Mouse (Mus musculus): ENCODE results near the gene Slc25a43. TPM values are rescaled to one million over a fixed set of nuclear protein-coding genes. Genes with fewer than 3 reads are reported as not detected.

The Slc25a43 gene
- total RNA-seq, 1 experiment = 2.1 TPM

DNA sequence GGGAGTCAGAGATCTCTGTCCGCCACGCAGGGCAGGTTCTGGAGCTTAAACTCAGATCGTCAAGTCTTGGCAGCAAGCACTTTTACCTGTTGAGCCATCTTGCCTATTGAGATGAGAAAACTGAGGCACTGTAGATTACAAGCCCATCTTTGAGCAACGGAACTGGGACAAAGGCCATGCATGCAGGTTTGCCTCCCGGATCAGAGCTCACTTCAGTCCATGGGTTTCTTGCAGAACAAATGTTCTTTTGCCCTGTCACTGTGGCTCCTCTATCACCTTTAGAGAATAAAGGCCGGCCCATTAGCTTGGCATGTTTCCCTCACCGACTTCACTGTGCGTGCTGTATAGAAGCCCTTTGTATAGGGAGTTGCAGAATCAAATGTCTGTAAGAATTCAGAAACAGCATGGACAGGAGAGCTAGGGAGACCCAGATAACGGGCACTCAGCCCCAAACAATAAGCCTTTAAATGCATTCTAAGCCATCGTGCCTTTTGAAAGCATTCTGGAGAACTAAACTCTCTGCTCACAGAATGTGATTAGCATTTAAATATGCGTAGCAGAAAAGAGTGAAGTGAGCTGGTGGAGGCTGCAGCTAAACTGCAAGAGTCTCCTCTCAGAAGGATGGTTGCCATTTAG, 20.0 kb downstream of the Slc25a43 start:
- TF ChIP-seq MAFK (IDR thresholded peaks at IDR 0.05; ENCODE audit: insufficient read depth, low read depth, low read length) = no peak
- TF ChIP-seq HCFC1 (IDR thresholded peaks at IDR 0.05; ENCODE audit: borderline replicate concordance, insufficient read depth, low read length) = no peak
- no peak for TF ChIP-seq ZC3H11A (IDR thresholded peaks at IDR 0.05; ENCODE audit: borderline replicate concordance, low read depth, low read length)
- TF ChIP-seq ZNF384 (IDR thresholded peaks at IDR 0.05; ENCODE audit: low read depth, low read length) = no peak
- no peak for TF ChIP-seq CHD2 (IDR thresholded peaks at IDR 0.05; ENCODE audit: low read depth, low read length)
- in situ Hi-C loops (cut with MboI; ENCODE audit: low sequenced_read_pairs in 2 of 2, unreplicated experiment in 2 of 2) = no loop called here
- no peak for DNase-seq (ENCODE audit: low read depth, low spot score)
- H3K9me3 ChIP-seq (ENCODE audit: control insufficient read depth, insufficient read depth, low read depth, low read length) = no peaks in the 10 kb centered on the region
- H3K27ac ChIP-seq (ENCODE audit: insufficient read depth, low read depth, low read length, poor library complexity, severe bottlenecking) = peak overlapping the region; percentile 51; the same call in 1 of the 2 replicates
- no peak overlapping the region for H3K4me3 ChIP-seq (ENCODE audit: insufficient read depth in 1 of 2, low read depth in 1 of 2, low read length in 2 of 2, poor library complexity in 1 of 2, severe bottlenecking in 1 of 2)
- no peaks in the 10 kb centered on the region for H3K36me3 ChIP-seq (ENCODE audit: control insufficient read depth, insufficient read depth, low read length, poor library complexity, severe bottlenecking)
- H3K9ac ChIP-seq (ENCODE audit: insufficient read depth, low read depth, low read length, poor library complexity, severe bottlenecking) = no peak overlapping the region
- H3K4me1 ChIP-seq (ENCODE audit: control insufficient read depth in 2 of 2, insufficient read depth in 2 of 2, low read length in 2 of 2, poor library complexity in 1 of 2) = peaks cover 0 to 6% of the 10 kb centered on the region in 2 experiments; a peak in 1 of 4 replicates

DNA sequence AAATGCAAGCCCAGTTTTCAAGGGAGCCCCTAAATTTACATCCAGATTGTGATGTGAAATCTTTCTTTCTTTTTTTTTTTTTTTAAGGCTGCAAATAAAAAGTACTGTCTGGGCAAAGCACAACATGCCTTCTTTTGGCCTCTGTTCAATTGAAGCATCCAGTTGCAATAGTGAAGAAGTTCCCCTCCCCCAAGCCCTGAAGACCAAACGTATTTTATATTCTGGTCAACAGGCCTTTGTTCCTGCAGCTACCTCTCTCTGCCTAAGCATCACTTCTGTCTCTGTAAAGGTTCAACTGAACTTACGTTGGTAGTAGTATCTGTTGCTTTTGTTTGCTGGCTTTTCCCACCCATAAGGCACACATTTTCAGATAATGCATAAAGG, 20.5 kb downstream of the Slc25a43 start:
- H3K27ac ChIP-seq (ENCODE audit: insufficient read depth, low read depth, low read length, poor library complexity, severe bottlenecking) = peak overlapping the region; percentile 53; the same call in 1 of the 2 replicates
- DNase-seq (ENCODE audit: low read depth, low spot score) = no peak

DNA sequence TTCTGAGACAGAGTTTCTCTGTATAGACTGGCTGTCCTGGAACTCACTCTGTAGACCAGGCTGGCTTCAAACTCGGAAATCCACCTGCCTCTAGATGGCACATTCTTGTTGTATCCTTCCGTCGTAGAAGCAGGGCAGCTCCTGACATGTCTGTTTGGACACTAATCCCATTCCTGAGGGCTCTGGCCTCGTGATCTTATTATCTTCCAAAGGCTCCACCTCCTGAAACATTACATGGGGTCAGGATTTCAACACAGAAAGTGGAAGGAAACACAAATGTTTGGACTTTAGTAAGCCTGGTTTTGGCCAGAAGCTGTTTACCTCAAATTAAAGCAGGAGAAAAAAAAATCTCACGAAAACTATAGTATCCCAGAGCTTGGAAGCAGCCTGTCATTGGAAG, 23.9 kb downstream of the Slc25a43 start:
- DNase-seq (ENCODE audit: low read depth, low spot score) = no peak
- in situ Hi-C loops (cut with MboI; ENCODE audit: low sequenced_read_pairs in 2 of 2, unreplicated experiment in 2 of 2) = no loop called here
- no peak for TF ChIP-seq MAFK (IDR thresholded peaks at IDR 0.05; ENCODE audit: insufficient read depth, low read depth, low read length)
- no peak for TF ChIP-seq HCFC1 (IDR thresholded peaks at IDR 0.05; ENCODE audit: borderline replicate concordance, insufficient read depth, low read length)
- TF ChIP-seq ZC3H11A (IDR thresholded peaks at IDR 0.05; ENCODE audit: borderline replicate concordance, low read depth, low read length) = no peak
- TF ChIP-seq CHD2 (IDR thresholded peaks at IDR 0.05; ENCODE audit: low read depth, low read length) = no peak
- no peak for TF ChIP-seq ZNF384 (IDR thresholded peaks at IDR 0.05; ENCODE audit: low read depth, low read length)

More for the DNA sequence above, 20.5 kb downstream of the Slc25a43 start:
- Histone ChIP-seq H3K4me3 (ENCODE audit: insufficient read depth in 1 of 2, low read depth in 1 of 2, low read length in 2 of 2, poor library complexity in 1 of 2, severe bottlenecking in 1 of 2) (no peak overlapping the region), H3K36me3 (ENCODE audit: control insufficient read depth, insufficient read depth, low read length, poor library complexity, severe bottlenecking) (no peaks in the 10 kb centered on the region), H3K9ac (ENCODE audit: insufficient read depth, low read depth, low read length, poor library complexity, severe bottlenecking) (no peak overlapping the region), H3K4me1 (ENCODE audit: control insufficient read depth in 2 of 2, insufficient read depth in 2 of 2, low read length in 2 of 2, poor library complexity in 1 of 2) (peaks cover 0 to 6% of the 10 kb centered on the region in 2 experiments; a peak in 1 of 4 replicates), H3K9me3 (ENCODE audit: control insufficient read depth, insufficient read depth, low read depth, low read length) (no peaks in the 10 kb centered on the region)
- no peak for TF ChIP-seq MAFK (IDR thresholded peaks at IDR 0.05; ENCODE audit: insufficient read depth, low read depth, low read length)
- in situ Hi-C loops (cut with MboI; ENCODE audit: low sequenced_read_pairs in 2 of 2, unreplicated experiment in 2 of 2) = no loop called here

GRCm38 (mm10) chrX:36772591-36772990, 29.1 kb downstream of the Slc25a43 start:
- in situ Hi-C loops (cut with MboI; ENCODE audit: low sequenced_read_pairs in 2 of 2, unreplicated experiment in 2 of 2) = no loop called here
- TF ChIP-seq ZNF384 (IDR thresholded peaks at IDR 0.05; ENCODE audit: low read depth, low read length) = no peak
- no peak for TF ChIP-seq MAFK (IDR thresholded peaks at IDR 0.05; ENCODE audit: insufficient read depth, low read depth, low read length)
- no peak for TF ChIP-seq ZC3H11A (IDR thresholded peaks at IDR 0.05; ENCODE audit: borderline replicate concordance, low read depth, low read length)
- TF ChIP-seq HCFC1 (IDR thresholded peaks at IDR 0.05; ENCODE audit: borderline replicate concordance, insufficient read depth, low read length) = no peak
- no peak for TF ChIP-seq CHD2 (IDR thresholded peaks at IDR 0.05; ENCODE audit: low read depth, low read length)
- no peak overlapping the region for H3K27ac ChIP-seq (ENCODE audit: insufficient read depth, low read depth, low read length, poor library complexity, severe bottlenecking)

More for the DNA sequence above, 23.9 kb downstream of the Slc25a43 start:
- Histone ChIP-seq H3K4me1 (ENCODE audit: control insufficient read depth in 2 of 2, insufficient read depth in 2 of 2, low read length in 2 of 2, poor library complexity in 1 of 2) (peaks cover 0 to 4% of the 10 kb centered on the region in 2 experiments; a peak in 2 of 4 replicates), H3K4me3 (ENCODE audit: insufficient read depth in 1 of 2, low read depth in 1 of 2, low read length in 2 of 2, poor library complexity in 1 of 2, severe bottlenecking in 1 of 2) (no peak overlapping the region), H3K9me3 (ENCODE audit: control insufficient read depth, insufficient read depth, low read depth, low read length) (no peaks in the 10 kb centered on the region), H3K9ac (ENCODE audit: insufficient read depth, low read depth, low read length, poor library complexity, severe bottlenecking) (no peak overlapping the region), H3K27ac (ENCODE audit: insufficient read depth, low read depth, low read length, poor library complexity, severe bottlenecking) (no peak overlapping the region), H3K36me3 (ENCODE audit: control insufficient read depth, insufficient read depth, low read length, poor library complexity, severe bottlenecking) (no peaks in the 10 kb centered on the region)

More at GRCm38 (mm10) chrX:36772591-36772990, 29.1 kb downstream of the Slc25a43 start:
- Histone ChIP-seq H3K9ac (ENCODE audit: insufficient read depth, low read depth, low read length, poor library complexity, severe bottlenecking) (no peak overlapping the region), H3K4me3 (ENCODE audit: insufficient read depth in 1 of 2, low read depth in 1 of 2, low read length in 2 of 2, poor library complexity in 1 of 2, severe bottlenecking in 1 of 2) (no peak overlapping the region), H3K9me3 (ENCODE audit: control insufficient read depth, insufficient read depth, low read depth, low read length) (no peaks in the 10 kb centered on the region), H3K4me1 (ENCODE audit: control insufficient read depth in 2 of 2, insufficient read depth in 2 of 2, low read length in 2 of 2, poor library complexity in 1 of 2) (peaks cover 0 to 8% of the 10 kb centered on the region in 2 experiments; a peak in 2 of 4 replicates), H3K36me3 (ENCODE audit: control insufficient read depth, insufficient read depth, low read length, poor library complexity, severe bottlenecking) (no peaks in the 10 kb centered on the region)
- no peak for DNase-seq (ENCODE audit: low read depth, low spot score)
